Mouse (Mus musculus) ES-Bruce4 (cell line): ENCODE data around the gene Prkd2.

Experiments
- CTCF ChIP-seq: IDR thresholded peaks from one replicate; pipeline ENCODE4 v1.8.1; 2011; ENCODE audit warnings: low read depth, low read length
- EP300 ChIP-seq: IDR thresholded peaks from 2 replicates; pipeline ENCODE4 v1.6.1; 2011; ENCODE audit warnings: low read depth, low read length; ENCODE audit not compliant: insufficient read depth

- no peak for TF ChIP-seq CTCF
- peak; percentile 51; the same call in 1 of the 2 replicates for TF ChIP-seq EP300
Measured at GRCm38 (mm10) chr7:16876608-16877007, 33.9 kb downstream of the Prkd2 start.
